Mouse (Mus musculus) left cerebral cortex, adult 8-10 months (tissue): ENCODE measurements at regions not wholly inside any gene's neighbourhood (a gene's known extent, or its start where the extent isn't known, plus 50 kb on each side); places are given as distances from the start of the nearest gene placed in this dataset.

Experiments
- DNase-seq, 2 experiments: peaks; one replicate each; pipeline ENCODE4 v3.0.0; 2022; ENCODE audit warnings: low spot score in 2 of 2

GRCm38 (mm10) chr9:95331275-95331674, 75.2 kb downstream of the Chst2 start:
- no peak for DNase-seq

GRCm38 (mm10) chr9:95330097-95330496, 76.4 kb downstream of the Chst2 start:
- no peak for DNase-seq

DNA sequence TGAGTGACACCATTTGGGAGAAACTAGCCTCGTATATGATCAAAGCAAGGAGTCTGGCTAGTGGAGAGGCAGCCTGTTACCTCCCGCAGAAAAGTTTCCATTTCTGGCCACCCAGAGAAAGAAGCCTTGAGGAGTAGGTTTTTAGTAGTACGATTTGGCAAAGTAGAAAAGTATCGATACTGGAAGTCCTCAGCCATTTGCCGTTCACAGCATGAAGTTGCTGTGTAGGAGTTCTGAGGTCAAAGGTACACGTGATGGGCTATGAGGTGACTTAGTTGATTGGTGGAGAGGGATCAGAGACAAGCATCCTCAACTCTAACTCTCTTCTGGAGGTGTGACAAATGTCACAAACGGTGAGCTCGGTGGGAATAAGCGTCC, 77.5 kb downstream of the Chst2 start:
- no peak for DNase-seq

GRCm38 (mm10) chr9:95328261-95329052, 78.1 kb downstream of the Chst2 start:
- DNase-seq, result no peak

- no peak for DNase-seq
These were observed 78.8 kb downstream of the Chst2 start for GRCm38 (mm10) chr9:95327771-95328170.

DNA sequence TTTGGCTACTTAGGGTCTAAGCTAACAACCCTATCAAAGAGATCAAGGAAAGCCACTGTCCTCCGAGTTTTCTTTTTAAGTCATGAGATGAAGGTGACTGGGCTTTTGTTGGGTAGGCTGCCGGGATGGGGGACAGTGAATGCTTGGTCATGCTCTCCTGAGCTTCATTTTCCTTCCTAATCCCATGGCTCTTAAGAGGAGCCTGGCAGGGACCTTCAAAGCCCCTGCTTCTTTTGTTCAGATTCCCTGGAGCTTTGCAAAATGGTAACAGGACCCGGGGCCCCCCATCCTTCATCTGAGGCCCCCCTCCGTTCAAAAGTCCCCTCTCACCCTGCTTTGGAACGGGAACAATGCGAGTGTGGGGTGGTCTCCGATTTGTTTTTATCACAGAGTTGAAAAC, 82.9 kb downstream of the Chst2 start:
- no peak for DNase-seq

DNA sequence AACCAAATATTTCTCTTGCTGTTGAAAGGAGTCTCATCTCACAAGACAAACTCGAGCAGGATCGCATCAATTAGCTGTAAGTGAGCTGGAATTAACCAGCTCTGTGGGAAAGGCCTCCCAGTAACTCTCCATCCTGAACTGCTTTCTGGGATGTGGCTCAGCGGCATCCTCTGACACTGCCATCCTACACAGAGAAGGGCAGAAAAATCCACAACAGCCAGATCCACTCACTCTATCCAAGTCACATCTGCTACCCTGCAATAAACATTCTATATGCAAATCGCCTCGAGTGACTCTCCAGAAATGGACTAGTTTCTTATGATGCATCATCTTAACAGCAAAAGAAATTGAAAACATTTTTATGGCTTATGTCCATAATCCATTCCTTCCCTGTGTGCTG, 83.6 kb downstream of the Chst2 start:
- peak in 1 of 2 experiments; percentile 49 for DNase-seq

DNA sequence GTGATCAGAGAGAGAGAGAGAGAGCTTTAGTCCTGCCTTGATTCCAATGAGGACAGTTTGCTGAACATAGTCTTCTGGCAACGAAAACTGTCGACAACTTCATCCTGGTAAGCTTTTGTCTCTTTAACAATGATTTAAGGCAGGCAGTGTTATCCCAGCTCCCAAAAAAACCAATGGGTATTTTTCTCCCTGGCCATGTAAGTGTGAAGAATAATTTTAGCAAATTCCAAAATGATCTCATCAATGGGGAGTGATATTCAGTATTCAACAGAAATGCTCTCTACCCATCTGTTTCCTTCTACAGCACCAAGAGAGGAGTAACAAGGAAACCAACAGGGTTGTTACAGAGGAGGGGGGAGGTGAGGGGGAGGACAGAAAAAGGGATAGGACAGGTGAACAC, 84.5 kb downstream of the Chst2 start:
- DNase-seq, result no peak

- peak in 1 of 2 experiments; percentile 46 for DNase-seq
These were observed 87.6 kb downstream of the Chst2 start for GRCm38 (mm10) chr9:95318926-95319325.

- no peak for DNase-seq
These were observed 89.8 kb downstream of the Chst2 start for GRCm38 (mm10) chr9:95316726-95317125.

DNA sequence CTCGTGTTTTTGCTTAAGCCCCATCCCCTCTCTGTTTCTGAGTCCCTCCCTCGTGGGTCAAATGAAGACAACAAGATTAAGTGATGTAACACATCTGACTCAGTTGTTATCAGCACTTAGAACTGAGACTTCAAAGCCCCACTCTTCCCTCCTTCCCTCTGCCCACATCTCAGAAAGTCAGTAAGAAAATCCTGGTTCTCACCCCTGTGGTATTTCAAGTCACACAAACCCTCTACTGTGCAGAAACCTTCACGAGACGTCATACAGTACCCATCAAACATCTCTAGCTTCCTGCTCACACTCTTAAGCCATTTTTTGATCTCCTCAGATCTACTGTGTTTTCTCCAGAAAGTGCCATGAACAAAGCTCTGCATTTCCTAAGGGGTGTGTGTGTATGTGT, 91.4 kb downstream of the Chst2 start:
- DNase-seq, result no peak

GRCm38 (mm10) chr9:95311671-95312070, 94.9 kb downstream of the Chst2 start:
- no peak for DNase-seq

DNA sequence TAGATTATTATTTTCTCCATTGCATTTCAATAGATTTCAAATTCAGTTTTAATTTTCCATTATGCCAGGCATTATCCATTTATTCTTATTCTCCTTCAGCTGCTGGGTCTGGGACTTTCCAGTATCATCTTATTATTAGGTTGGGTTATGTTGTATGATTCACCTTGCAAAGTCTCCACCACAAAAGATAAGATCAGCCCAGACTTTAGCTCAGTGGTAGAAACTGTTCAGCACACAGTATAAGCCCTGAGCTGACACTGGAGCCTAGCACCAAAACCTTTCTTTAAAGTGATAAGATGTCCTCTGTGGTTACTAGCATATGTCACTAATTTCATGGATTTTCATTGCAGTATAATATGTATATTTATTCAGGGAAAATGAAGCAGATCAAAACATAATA, 117.5 kb downstream of the Chst2 start:
- no peak for DNase-seq

GRCm38 (mm10) chr9:95282996-95283395, 123.5 kb downstream of the Chst2 start:
- no peak for DNase-seq

- DNase-seq, result no peak
These were observed 124.0 kb downstream of the Chst2 start for GRCm38 (mm10) chr9:95282502-95282901.
